Mouse (Mus musculus) spleen, adult 2 months (tissue): ENCODE measurements around the gene Cemip2. TPM values are rescaled to one million over a fixed set of nuclear protein-coding genes. Genes with fewer than 3 reads are reported as not detected.

Experiments used
- DNase-seq, 2 experiments: peaks; one replicate each; pipeline versions ENCODE4 v3.0.0 to v3.0.0-alpha.2; 2012 to 2021; ENCODE audit warnings: low spot score in 2 of 2, low read depth in 1 of 2
- H3K27ac ChIP-seq: fragments of 200-500 bp; 2 replicates; pipeline ENCODE4 v1.5.1; 2012; ENCODE audit warnings: low read length, inconsistent platforms; ENCODE audit not compliant: insufficient read depth
- H3K27me3 ChIP-seq: fragments of 200-500 bp; 2 replicates; pipeline ENCODE4 v1.6.1; 2012; ENCODE audit warnings: mild to moderate bottlenecking, moderate library complexity, low read length, inconsistent platforms; ENCODE audit not compliant: control insufficient read depth, insufficient read depth
- H3K36me3 ChIP-seq: fragments of 200-500 bp; 2 replicates; pipeline ENCODE4 v1.6.1; 2012; ENCODE audit warnings: mild to moderate bottlenecking, low read length, inconsistent platforms; ENCODE audit not compliant: control insufficient read depth, insufficient read depth
- H3K4me1 ChIP-seq: fragments of 200-500 bp; 2 replicates; pipeline ENCODE4 v1.6.1; 2011; ENCODE audit warnings: inconsistent platforms; ENCODE audit not compliant: control insufficient read depth, insufficient read depth, insufficient read length
- H3K4me3 ChIP-seq: fragments of 200-500 bp; 2 replicates; pipeline ENCODE4 v1.5.1; 2011; ENCODE audit warnings: mild to moderate bottlenecking, inconsistent platforms; ENCODE audit not compliant: insufficient read depth, insufficient read length; ENCODE audit errors: extremely low read depth
- CTCF ChIP-seq: fragments of 200-500 bp; IDR thresholded peaks from 2 replicates; pipeline ENCODE4 v1.5.1; 2011; ENCODE audit warnings: mild to moderate bottlenecking, inconsistent platforms; ENCODE audit not compliant: insufficient read depth, insufficient read length, insufficient replicate concordance; ENCODE audit errors: extremely low read depth
- POLR2A ChIP-seq: fragments of 200-500 bp; IDR thresholded peaks from 2 replicates; pipeline ENCODE4 v1.6.1; 2011; ENCODE audit warnings: low read depth, low read length, inconsistent platforms
- WGBS: fragments of 180-500 bp; shearing (Covaris S2); methylation state at CpG from one replicate; pipeline ENCODE4 v1.1.7; 2018; 5-methylcytosine and 5-hydroxymethylcytosine counted together
- polyA plus RNA-seq: library from polyadenylated mRNA; depleted of rRNA; stranded (reverse); fragments of >200 nt; gene quantifications from 2 replicates; pipeline ENCODE4 v1.2.3, GENCODE M21; 2012

Gene Cemip2
- polyA plus RNA-seq, 1 experiment, result 2.5 TPM

- Histone ChIP-seq H3K27ac (no peak overlapping the region), H3K4me1 (0 out of 2 replicates have a peak, but pooled peaks cover 4% of the 10 kb centered on the region), H3K36me3 (no peaks in the 10 kb centered on the region), H3K4me3 (0 out of 2 replicates have a peak overlapping the region, but pooled peaks have one; percentile 9), H3K27me3 (no peaks in the 10 kb centered on the region)
- WGBS, result 18% methylated on average over 20 of the region's 20 CpGs
- TF ChIP-seq POLR2A (no peak), CTCF (peak; percentile 49; the same call in 1 of the 2 replicates)
- DNase-seq, result peak; percentile 8 to 39
These were observed 891 bp upstream of the Cemip2 start for GRCm38 (mm10) chr19:21777171-21777731.

- DNase-seq, result no peak
- Histone ChIP-seq H3K4me3 (peak overlapping the region; percentile 91), H3K27ac (peak overlapping the region; percentile 72; the same call in 1 of the 2 replicates), H3K4me1 (0 out of 2 replicates have a peak, but pooled peaks cover 4% of the 10 kb centered on the region), H3K27me3 (no peaks in the 10 kb centered on the region), H3K36me3 (no peaks in the 10 kb centered on the region)
- TF ChIP-seq POLR2A, result no peak
- TF ChIP-seq CTCF, result no peak
- 13% methylated on average over 11 of the region's 11 CpGs for WGBS
These were observed 964 bp downstream of the Cemip2 start for GRCm38 (mm10) chr19:21779106-21779505.

GRCm38 (mm10) chr19:21780663-21781062 is 2.5 kb downstream of the Cemip2 start:
- Histone ChIP-seq H3K27me3 (no peaks in the 10 kb centered on the region), H3K4me1 (peaks cover 9% of the 10 kb centered on the region; the same call in 1 of the 2 replicates), H3K36me3 (no peaks in the 10 kb centered on the region), H3K27ac (no peak overlapping the region), H3K4me3 (no peak overlapping the region)
- no peak for DNase-seq
- 88% methylated on average over 8 of the region's 8 CpGs for WGBS
- TF ChIP-seq CTCF (no peak), POLR2A (no peak)

- Histone ChIP-seq H3K27ac (no peak overlapping the region), H3K27me3 (no peaks in the 10 kb centered on the region), H3K36me3 (no peaks in the 10 kb centered on the region), H3K4me1 (peaks cover 9% of the 10 kb centered on the region; the same call in 1 of the 2 replicates), H3K4me3 (no peak overlapping the region)
- DNase-seq, result no peak
- TF ChIP-seq POLR2A, result no peak
- no peak for TF ChIP-seq CTCF
- 90% methylated on average over 7 of the region's 7 CpGs for WGBS
These were observed 3.1 kb downstream of the Cemip2 start for GRCm38 (mm10) chr19:21781066-21781786.

GRCm38 (mm10) chr19:21781787-21782432 is 3.8 kb downstream of the Cemip2 start:
- no peaks in the 10 kb centered on the region for H3K36me3 ChIP-seq
- DNase-seq, result no peak
- no peak overlapping the region for H3K4me3 ChIP-seq
- WGBS, result 93% methylated on average over 12 of the region's 12 CpGs
- no peaks in the 10 kb centered on the region for H3K27me3 ChIP-seq
- peaks cover 9% of the 10 kb centered on the region; the same call in 1 of the 2 replicates for H3K4me1 ChIP-seq
- no peak overlapping the region for H3K27ac ChIP-seq
- no peak for TF ChIP-seq CTCF
- no peak for TF ChIP-seq POLR2A

- Histone ChIP-seq H3K4me1 (peaks cover 5% of the 10 kb centered on the region; the same call in 1 of the 2 replicates), H3K36me3 (no peaks in the 10 kb centered on the region), H3K27me3 (no peaks in the 10 kb centered on the region), H3K4me3 (no peak overlapping the region), H3K27ac (no peak overlapping the region)
- 86% methylated on average over 3 of the region's 3 CpGs for WGBS
- no peak for DNase-seq
- TF ChIP-seq CTCF (no peak), POLR2A (no peak)
These were observed 5.6 kb downstream of the Cemip2 start for GRCm38 (mm10) chr19:21783717-21784116.
